Mouse (Mus musculus): ENCODE measurements around the gene Krt10. TPM values are rescaled to one million over a fixed set of nuclear protein-coding genes. Genes with fewer than 3 reads are reported as not detected.

The Krt10 gene
- total RNA-seq, 1 experiment from 2014 or later = 4.3 TPM

- no peak for DNase-seq
Measured at GRCm38 (mm10) chr11:99369853-99370451, 19.2 kb downstream of the Krt10 start.

GRCm38 (mm10) chr11:99369229-99369628 lies 19.9 kb downstream of the Krt10 start:
- peak; percentile 36 for DNase-seq

GRCm38 (mm10) chr11:99366791-99367190 lies 22.4 kb downstream of the Krt10 start:
- DNase-seq = peak; percentile 59

GRCm38 (mm10) chr11:99364412-99364811 lies 24.8 kb downstream of the Krt10 start:
- DNase-seq = peak; percentile 32

GRCm38 (mm10) chr11:99361423-99361822 lies 27.7 kb downstream of the Krt10 start:
- no peak for DNase-seq

- DNase-seq = no peak
Measured at GRCm38 (mm10) chr11:99351004-99351403, 38.2 kb downstream of the Krt10 start, which contains the start of gene Krt27. Gene Krt27 (minus strand): TSS chr11:99351104.

- no peak for DNase-seq
Measured at GRCm38 (mm10) chr11:99339299-99339847, 49.8 kb downstream of the Krt10 start.

GRCm38 (mm10) chr11:99337866-99338265 lies 51.3 kb downstream of the Krt10 start, which contains the start of gene Krt26:
Gene Krt26 (minus strand): TSS chr11:99337966.
- DNase-seq = no peak

Other genes with a start within 250 kb of the Krt10 start
- gene Ccr7, start 234.3 kb downstream of the Krt10 start, total RNA-seq (2021) = 0.48 and 10.5 TPM in 2 replicates
- gene Smarce1, start 158.3 kb downstream of the Krt10 start, total RNA-seq (2021) = 77.0 and 93.4 TPM in 2 replicates
- 1.3 and 2.9 TPM in 2 replicates for gene Krt222, start 145.3 kb downstream of the Krt10 start, total RNA-seq (2021)
- not detected in 2 replicates for gene Krt24, start 104.1 kb downstream of the Krt10 start, total RNA-seq (2021)
- not detected in 2 replicates for gene Krt25, start 66.4 kb downstream of the Krt10 start, total RNA-seq (2021)
- not detected in 2 replicates for gene Krt26, start 51.4 kb downstream of the Krt10 start, total RNA-seq (2021)
- gene Krt27, start 38.3 kb downstream of the Krt10 start, total RNA-seq (2021) = not detected in 2 replicates
- gene Krt28, start 14.5 kb downstream of the Krt10 start, total RNA-seq (2021) = not detected in 2 replicates
- not detected in 2 replicates for gene Krt12, start 32.9 kb upstream of the Krt10 start, total RNA-seq (2021)
- gene Krt20, start 48.8 kb upstream of the Krt10 start, total RNA-seq (2021) = 0.30 and 0.96 TPM in 2 replicates
- 0.30 and 6.4 TPM in 2 replicates for gene Krt23, start 103.8 kb upstream of the Krt10 start, total RNA-seq (2021)
- gene Krt39, start 132.0 kb upstream of the Krt10 start, total RNA-seq (2021) = not detected in 2 replicates
- gene Krt40, start 153.8 kb upstream of the Krt10 start, total RNA-seq (2021) = not detected in 2 replicates
- not detected in 2 replicates for gene Krtap3-3, start 161.5 kb upstream of the Krt10 start, total RNA-seq (2021)
- not detected in 2 replicates for gene Krtap3-2, start 167.5 kb upstream of the Krt10 start, total RNA-seq (2021)
- not detected in 2 replicates for gene Gm11939, start 170.1 kb upstream of the Krt10 start, total RNA-seq (2021)
- gene Krtap3-1, start 177.3 kb upstream of the Krt10 start, total RNA-seq (2021) = not detected in 2 replicates
- gene Krtap1-5, start 191.7 kb upstream of the Krt10 start, total RNA-seq (2021) = not detected in 2 replicates
- not detected in 2 replicates for gene Krtap1-4, start 194.3 kb upstream of the Krt10 start, total RNA-seq (2021)
- not detected in 2 replicates for gene Krtap1-3, start 202.0 kb upstream of the Krt10 start, total RNA-seq (2021)
- not detected in 2 replicates for gene Krtap9-3, start 208.7 kb upstream of the Krt10 start, total RNA-seq (2021)
- gene Gm11938, start 213.9 kb upstream of the Krt10 start, total RNA-seq (2021) = not detected in 2 replicates
- not detected in 2 replicates for gene Gm11937, start 220.8 kb upstream of the Krt10 start, total RNA-seq (2021)
- not detected in 2 replicates for gene Krtap2-4, start 225.5 kb upstream of the Krt10 start, total RNA-seq (2021)
- not detected in 2 replicates for gene Gm11562, start 231.1 kb upstream of the Krt10 start, total RNA-seq (2021)
- not detected in 2 replicates for gene Krtap4-1, start 238.9 kb upstream of the Krt10 start, total RNA-seq (2021)
- not detected in 2 replicates for gene Krtap4-2, start 245.7 kb upstream of the Krt10 start, total RNA-seq (2021)

Measured in adrenal gland, postnatal 14 days (tissue).